Comparison of ENCODE assay signal across 9 mouse cellular contexts in genomic region chr5:74404083-74404482, GRCm38 (mm10).
DNase-seq lines count a peak whose midpoint lies in the region; ATAC-seq and TF ChIP-seq lines count a peak whose summit lies in the region.
"Had no signal": no experiment of that assay in that cellular context is flagged by ENCODE, and none has a peak within 500 bp of the region (broad histone marks: within the 10 kb centered on the region; RNA-seq: fewer than 3 reads in every experiment).

No protein-coding gene starts in this region.

- H3K4me1 ChIP-seq in spleen, adult 2 months (ENCODE audit: control insufficient read depth, insufficient read depth, insufficient read length) = peaks cover 2% of the 10 kb centered on the region; the same call in 1 of the 2 replicates
- H3K4me1 ChIP-seq in midbrain, embryonic 15.5 days = no peaks in the 10 kb centered on the region

- peak; percentile 90 for ATAC-seq in hematopoietic stem cell, adult 5-6 weeks (replicated peaks in 1 of 2; ENCODE audit: insufficient read depth in 1 of 2, low FRiP score in 2 of 2, low TSS enrichment in 1 of 2, low read depth in 1 of 2, poor library complexity in 2 of 2, severe bottlenecking in 2 of 2)
- ATAC-seq in megakaryocyte progenitor cell, adult 5-6 weeks (replicated peaks; ENCODE audit: poor library complexity) = peak; percentile 90
- no peak for ATAC-seq in midbrain, embryonic 15.5 days (replicated peaks)
- ATAC-seq in erythroid progenitor cell, adult 5-6 weeks (replicated peaks; ENCODE audit: low FRiP score, poor library complexity, severe bottlenecking) = no peak
- ATAC-seq: forebrain, embryonic 14.5 days had no signal

- H3K4me2 ChIP-seq in midbrain, embryonic 15.5 days = no peak overlapping the region

- DNase-seq in spleen, adult 2 months (ENCODE audit: low read depth in 1 of 2, low spot score in 2 of 2) = peak in 1 of 2 experiments; percentile 49
- DNase-seq in spleen, adult 12 weeks (ENCODE audit: low spot score) = no peak
- no peak for DNase-seq in urinary bladder, postnatal 10 days (ENCODE audit: low spot score)
- DNase-seq: midbrain, embryonic 14.5 days had no signal

- WGBS in spleen, adult 2 months = 19% methylated on average over 5 of the region's 5 CpGs
- WGBS in midbrain, embryonic 15.5 days = 83% methylated on average over 5 of the region's 5 CpGs

- peak overlapping the region; percentile 40; the same call in 1 of the 2 replicates for H3K27ac ChIP-seq in spleen, adult 2 months (ENCODE audit: insufficient read depth, low read length)
- no peak overlapping the region for H3K27ac ChIP-seq in midbrain, embryonic 15.5 days

- H3K36me3 ChIP-seq in spleen, adult 2 months (ENCODE audit: control insufficient read depth, insufficient read depth, low read length) = no peaks in the 10 kb centered on the region
- H3K36me3 ChIP-seq in midbrain, embryonic 15.5 days (replicated peaks) = no peaks in the 10 kb centered on the region

- no peak overlapping the region for H3K4me3 ChIP-seq in spleen, adult 2 months (ENCODE audit: extremely low read depth, insufficient read depth, insufficient read length)
- no peak overlapping the region for H3K4me3 ChIP-seq in midbrain, embryonic 15.5 days

- TF ChIP-seq CTCF in spleen, adult 2 months (IDR thresholded peaks at IDR 0.05; ENCODE audit: extremely low read depth, insufficient read depth, insufficient read length, insufficient replicate concordance) = no peak

- no peak overlapping the region for H3K9ac ChIP-seq in midbrain, embryonic 15.5 days

- H3K9me3 ChIP-seq in midbrain, embryonic 15.5 days = no peaks in the 10 kb centered on the region

- TF ChIP-seq POLR2A in spleen, adult 2 months (IDR thresholded peaks at IDR 0.05; ENCODE audit: low read depth, low read length) = no peak

- H3K27me3 ChIP-seq in spleen, adult 2 months (ENCODE audit: control insufficient read depth, insufficient read depth, low read length) = no peaks in the 10 kb centered on the region
- H3K27me3 ChIP-seq in midbrain, embryonic 15.5 days (replicated peaks) = no peaks in the 10 kb centered on the region

Comparison
In these comparisons a context has a peak if more than half of its experiments do, and no peak if none do; other contexts are left out.
1. ATAC-seq: peak in hematopoietic stem cell, adult 5-6 weeks (2 of 2) and megakaryocyte progenitor cell, adult 5-6 weeks (single experiment); none in midbrain, embryonic 15.5 days (single experiment) and erythroid progenitor cell, adult 5-6 weeks (single experiment).